Mouse (Mus musculus): ENCODE data around the gene Synpo2.

GRCm38 (mm10) chr3:123115770-123116527 lies 120.0 kb downstream of the Synpo2 start:
- TF ChIP-seq ZC3H11A (IDR thresholded peaks at IDR 0.05; ENCODE audit: borderline replicate concordance, low read depth, low read length), result no peak
- no peak for TF ChIP-seq ZNF384 (IDR thresholded peaks at IDR 0.05; ENCODE audit: low read depth, low read length)
- TF ChIP-seq CHD2 (IDR thresholded peaks at IDR 0.05; ENCODE audit: low read depth, low read length), result no peak
- TF ChIP-seq MAFK (IDR thresholded peaks at IDR 0.05; ENCODE audit: insufficient read depth, low read depth, low read length), result no peak
